Mouse (Mus musculus) limb, embryonic 15.5 days (tissue): Measurements from ENCODE around the gene Gm47969. TPM values are rescaled to one million over a fixed set of nuclear protein-coding genes. Genes with fewer than 3 reads are reported as not detected.

Source experiments
- ATAC-seq: fragments of 200-750 bp; cut with Nextera tagmentation; 2 replicates; pipeline ENCODE4 v1.8.0; 2017; ENCODE audit warnings: low read depth, moderate TSS enrichment; ENCODE audit not compliant: insufficient number of reproducible peaks, low FRiP score, low TSS enrichment
- H3K27ac ChIP-seq: fragments of 300-500 bp; sonication (generic); 2 replicates; pipeline ENCODE4 v1.5.1; 2015; ENCODE audit warnings: moderate library complexity, mild to moderate bottlenecking, inconsistent platforms
- H3K27me3 ChIP-seq: fragments of 300-500 bp; sonication (generic); 2 replicates; pipeline ENCODE4 v1.6.1; 2015; ENCODE audit warnings: inconsistent platforms
- H3K36me3 ChIP-seq: fragments of 300-500 bp; sonication (generic); 2 replicates; pipeline ENCODE4 v1.6.1; 2015; ENCODE audit warnings: inconsistent platforms
- H3K4me1 ChIP-seq: fragments of 300-500 bp; sonication (generic); 2 replicates; pipeline ENCODE4 v1.6.1; 2015; ENCODE audit warnings: inconsistent platforms
- H3K4me2 ChIP-seq: fragments of 300-500 bp; sonication (generic); 2 replicates; pipeline ENCODE4 v1.6.1; 2015; ENCODE audit warnings: mild to moderate bottlenecking, inconsistent platforms
- H3K4me3 ChIP-seq: fragments of 300-500 bp; sonication (generic); 2 replicates; pipeline ENCODE4 v1.5.1; 2015; ENCODE audit warnings: mild to moderate bottlenecking, inconsistent platforms
- H3K9ac ChIP-seq: fragments of 300-500 bp; sonication (generic); 2 replicates; pipeline ENCODE4 v1.6.1; 2015; ENCODE audit warnings: inconsistent platforms
- H3K9me3 ChIP-seq: fragments of 300-500 bp; sonication (generic); 2 replicates; pipeline ENCODE4 v1.6.1; 2016; ENCODE audit warnings: inconsistent platforms
- WGBS: fragments of 180-500 bp; shearing (Covaris S2); methylation state at CpG from one replicate; pipeline ENCODE4 v1.1.7; 2015; 5-methylcytosine and 5-hydroxymethylcytosine counted together
- polyA plus RNA-seq: library from polyadenylated mRNA; unstranded; fragments of >200 nt; fragmentation: Nextera tagmentation; extraction: Ambion mirVana; gene quantifications from 2 replicates; pipeline ENCODE4 v1.2.1, GENCODE M21; 2015

Gene Gm47969
- polyA plus RNA-seq, 1 experiment from 2014 or later: not detected

DNA sequence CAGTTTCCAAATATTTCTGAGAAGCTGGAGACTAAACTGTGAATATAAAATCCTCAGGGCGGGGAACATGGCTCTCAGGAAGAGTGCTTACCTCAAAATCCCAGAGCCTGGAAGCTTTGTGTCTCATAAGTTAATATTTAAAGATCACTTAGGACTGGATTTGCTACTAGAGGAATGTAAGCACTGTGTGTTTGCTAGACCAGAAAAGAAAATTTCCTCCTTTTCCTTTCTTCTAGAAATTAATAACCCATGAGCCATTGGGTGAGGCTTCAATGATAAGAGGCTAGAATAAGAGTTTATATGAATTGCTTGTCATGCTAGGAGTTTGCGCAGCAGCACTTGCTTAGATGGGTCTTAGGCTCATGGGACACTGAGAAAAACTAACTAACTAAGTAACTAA is 40.1 kb downstream of the Gm47969 start:
- Histone ChIP-seq H3K27ac (no peak overlapping the region), H3K4me3 (no peak overlapping the region), H3K27me3 (no peaks in the 10 kb centered on the region), H3K4me1 (no peaks in the 10 kb centered on the region), H3K9ac (no peak overlapping the region), H3K4me2 (no peak overlapping the region), H3K9me3 (no peaks in the 10 kb centered on the region), H3K36me3 (no peaks in the 10 kb centered on the region)
- 90% methylated on average over 2 of the region's 2 CpGs for WGBS
- no peak for ATAC-seq

DNA sequence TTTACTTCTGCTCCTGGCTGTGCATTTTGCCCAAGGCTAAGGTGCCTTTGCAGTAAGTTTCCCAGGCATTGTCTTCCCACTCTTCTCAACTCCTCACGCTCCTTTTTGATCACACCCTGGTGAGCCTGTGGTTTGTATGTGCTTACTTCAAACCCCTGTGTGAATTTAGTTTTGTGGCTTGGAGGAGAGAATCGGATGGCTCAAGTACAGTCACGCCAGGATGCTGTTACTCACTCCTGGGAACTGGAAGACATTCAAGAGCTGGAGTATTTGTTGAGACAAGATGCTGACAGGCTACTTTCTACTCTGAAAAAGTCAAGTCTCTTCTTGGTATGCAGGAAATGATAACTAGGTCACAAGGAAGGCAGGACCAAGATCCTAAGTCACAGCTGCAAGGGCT is 46.5 kb downstream of the Gm47969 start:
- ATAC-seq: no peak
- Histone ChIP-seq H3K4me1 (no peaks in the 10 kb centered on the region), H3K9me3 (no peaks in the 10 kb centered on the region), H3K27ac (no peak overlapping the region), H3K36me3 (no peaks in the 10 kb centered on the region), H3K4me3 (no peak overlapping the region), H3K9ac (no peak overlapping the region), H3K27me3 (no peaks in the 10 kb centered on the region), H3K4me2 (no peak overlapping the region)
- WGBS: 63% methylated on average over 3 of the region's 3 CpGs

Other genes starting within 250 kb of the Gm47969 start
- 19.3 and 25.7 TPM in 2 replicates for gene Agfg1, start 205.4 kb upstream of the Gm47969 start, polyA plus RNA-seq
- gene A030005L19Rik, start 131.6 kb upstream of the Gm47969 start, polyA plus RNA-seq: 0.19 TPM in 1 of 2 replicates, not detected in the other
- not detected in 2 replicates for gene A030014E15Rik, start 120.0 kb upstream of the Gm47969 start, polyA plus RNA-seq
- not detected in 2 replicates for gene Gm6217, start 113.5 kb upstream of the Gm47969 start, polyA plus RNA-seq
- gene A030003K21Rik, start 101.5 kb upstream of the Gm47969 start, polyA plus RNA-seq: not detected in 2 replicates
- gene Gm7544, start 88.9 kb upstream of the Gm47969 start, polyA plus RNA-seq: not detected in 2 replicates
- gene Gm47955, start 84.6 kb upstream of the Gm47969 start, polyA plus RNA-seq: not detected in 2 replicates
- not detected in 2 replicates for gene Gm47959, start 44.4 kb upstream of the Gm47969 start, polyA plus RNA-seq
- 0.45 and 0.70 TPM in 2 replicates for gene Slc19a3, start 6.5 kb upstream of the Gm47969 start, polyA plus RNA-seq
- not detected in 2 replicates for gene Krtap28-10, start 2.5 kb upstream of the Gm47969 start, polyA plus RNA-seq
- not detected in 2 replicates for gene A030005K14Rik, start 14.4 kb downstream of the Gm47969 start, polyA plus RNA-seq
- gene Krtap28-13, start 16.0 kb downstream of the Gm47969 start, polyA plus RNA-seq: not detected in 2 replicates
- not detected in 2 replicates for gene Ccl20, start 71.8 kb downstream of the Gm47969 start, polyA plus RNA-seq
- not detected in 2 replicates for gene Daw1, start 114.8 kb downstream of the Gm47969 start, polyA plus RNA-seq